Mouse (Mus musculus): ENCODE results near the gene Gm13119. TPM values are rescaled to one million over a fixed set of nuclear protein-coding genes. Genes with fewer than 3 reads are reported as not detected.
"Not testable (repeated sequence)": the region's sequence is repeated elsewhere in the genome, so short reads cannot be mapped to it uniquely, and the experiment has no call there.

The Gm13119 gene
- not detected in 2 replicates for total RNA-seq (2017)

DNA sequence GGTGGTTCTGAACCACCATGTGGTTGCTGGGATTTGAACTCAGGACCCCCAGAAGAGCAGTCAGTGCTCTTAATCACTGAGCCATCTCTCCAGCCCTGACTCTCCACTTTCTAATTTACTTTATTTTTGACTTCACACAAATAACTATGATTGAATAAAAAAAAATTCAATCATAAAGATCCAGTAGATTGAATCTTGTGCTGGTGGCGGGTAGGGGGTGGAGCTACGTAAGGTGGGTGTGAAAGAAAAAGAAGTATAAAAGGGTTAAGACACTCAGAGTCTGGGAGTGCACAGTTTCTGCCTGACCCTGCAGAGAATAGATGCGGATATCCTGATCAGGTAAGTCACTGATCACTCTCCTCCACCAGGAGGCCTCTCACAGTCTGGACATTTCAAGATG is at the start of gene Gm13119:
Gm13119 (plus strand) TSS at position 301 of the 400 bp plus-strand sequence.
- not testable (repeated sequence) for ATAC-seq (replicated peaks; ENCODE audit: low read depth, poor library complexity, severe bottlenecking)

DNA sequence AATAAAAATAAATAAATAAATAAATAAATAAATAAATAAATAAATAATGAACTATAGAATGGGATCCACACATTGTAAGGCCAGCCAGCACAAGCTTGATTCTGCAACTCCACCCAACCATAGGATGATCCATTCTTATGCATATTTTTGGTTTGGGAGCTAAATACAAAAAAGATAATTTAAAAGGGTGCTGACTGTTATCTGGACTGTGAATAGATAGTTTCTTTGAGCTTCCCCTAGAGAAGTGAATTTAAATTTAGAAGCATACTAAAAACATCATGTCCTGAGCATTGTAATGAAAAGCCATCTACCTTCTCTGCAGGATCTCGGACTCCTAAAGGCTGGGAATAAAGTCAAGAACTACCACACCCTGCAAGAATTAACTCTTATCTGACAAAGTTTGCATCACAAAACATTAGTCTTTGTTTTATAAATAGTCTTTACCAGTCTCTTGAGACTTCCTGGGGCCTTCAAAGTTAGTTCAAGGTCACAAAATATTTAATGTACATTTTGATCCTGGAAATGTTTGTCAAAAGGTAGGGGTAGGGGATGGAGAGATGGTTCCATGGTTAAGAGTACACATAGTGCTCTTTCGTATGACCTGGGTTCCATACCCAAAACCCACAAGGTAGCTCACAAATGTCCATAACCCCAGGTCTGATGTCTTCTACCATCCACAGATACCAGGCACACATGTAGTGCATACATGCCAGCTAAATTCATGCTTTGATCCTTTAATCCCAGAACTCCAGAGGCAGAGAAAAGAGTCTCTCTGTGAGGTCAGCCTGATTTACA is 44.9 kb upstream of the Gm13119 start:
- not testable (repeated sequence) for ATAC-seq (replicated peaks; ENCODE audit: low read depth, poor library complexity, severe bottlenecking)

DNA sequence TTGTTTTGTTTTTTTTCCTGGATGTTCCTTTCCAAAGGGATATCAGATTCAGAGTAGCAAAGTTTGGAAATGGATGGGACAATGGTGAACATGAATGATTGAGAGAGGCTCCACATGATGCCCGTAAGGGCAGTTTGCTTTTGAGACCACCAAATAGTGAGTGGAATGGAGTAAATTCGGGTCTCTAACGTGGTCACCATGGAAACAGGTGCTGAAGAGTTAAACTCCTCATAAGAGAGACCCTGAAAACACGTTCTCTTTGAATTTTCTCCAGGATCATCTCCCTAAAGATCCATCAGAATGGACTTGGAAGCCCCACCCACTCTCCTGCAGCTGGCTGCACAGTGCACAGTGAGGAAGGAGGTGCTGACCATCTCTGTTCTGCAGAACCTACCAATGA is 27.8 kb upstream of the Gm13119 start, which contains the start of gene Gm13128:
Gm13128 (plus strand) TSS at position 301 of the 400 bp plus-strand sequence.
- ATAC-seq (replicated peaks; ENCODE audit: low read depth, poor library complexity, severe bottlenecking): not testable (repeated sequence)

- ATAC-seq (replicated peaks; ENCODE audit: low read depth, poor library complexity, severe bottlenecking): not testable (repeated sequence)
These were observed 21.9 kb upstream of the Gm13119 start for GRCm38 (mm10) chr4:144335856-144336255.

DNA sequence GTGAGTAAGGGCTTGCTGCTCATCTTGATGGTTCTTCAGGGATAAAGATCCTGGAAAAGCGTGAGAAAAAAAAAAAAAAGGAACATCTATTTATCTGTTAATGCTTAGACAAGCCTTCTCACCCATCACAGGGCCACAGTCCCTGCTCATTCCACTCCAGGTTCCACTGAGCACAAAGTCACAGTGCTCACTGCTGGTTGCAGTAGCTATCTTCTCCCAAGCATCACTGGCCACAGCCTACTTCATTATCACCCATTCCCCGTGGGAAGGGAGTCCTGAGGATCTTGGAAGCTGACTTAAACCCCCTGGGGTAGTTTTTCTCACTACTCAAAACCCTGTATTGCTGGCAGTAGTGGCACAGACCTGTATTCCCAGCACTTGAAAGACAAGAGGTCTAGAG is 20.2 kb downstream of the Gm13119 start, which contains the start of gene Pramef20:
Pramef20 (minus strand) TSS at position 23 of the 400 bp plus-strand sequence.
- no peak for ATAC-seq (replicated peaks; ENCODE audit: low read depth, poor library complexity, severe bottlenecking)

DNA sequence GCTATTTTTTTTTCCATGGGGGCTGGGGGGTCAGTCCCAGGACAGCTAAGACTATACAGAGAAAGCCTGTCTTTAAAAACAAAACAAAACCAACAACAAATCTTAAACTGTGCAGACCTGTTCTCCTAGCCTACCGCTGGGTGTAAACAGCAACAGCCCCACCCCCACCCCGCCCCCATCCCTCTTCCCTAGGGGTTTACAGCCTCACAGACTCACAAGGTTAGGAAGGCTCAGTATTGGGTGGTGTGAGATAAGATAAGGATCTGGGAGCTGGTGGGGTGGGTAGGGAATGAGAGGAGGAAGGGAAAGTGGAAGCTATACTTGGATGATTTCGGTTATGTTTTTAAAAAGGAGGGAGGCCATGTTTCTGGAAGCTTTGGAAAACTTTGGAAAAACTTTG is 38.6 kb downstream of the Gm13119 start:
- no peak for ATAC-seq (replicated peaks; ENCODE audit: low read depth, poor library complexity, severe bottlenecking)

GRCm38 (mm10) chr4:144402712-144403111 is 45.0 kb downstream of the Gm13119 start:
- ATAC-seq (replicated peaks; ENCODE audit: low read depth, poor library complexity, severe bottlenecking): peak; percentile 73

DNA sequence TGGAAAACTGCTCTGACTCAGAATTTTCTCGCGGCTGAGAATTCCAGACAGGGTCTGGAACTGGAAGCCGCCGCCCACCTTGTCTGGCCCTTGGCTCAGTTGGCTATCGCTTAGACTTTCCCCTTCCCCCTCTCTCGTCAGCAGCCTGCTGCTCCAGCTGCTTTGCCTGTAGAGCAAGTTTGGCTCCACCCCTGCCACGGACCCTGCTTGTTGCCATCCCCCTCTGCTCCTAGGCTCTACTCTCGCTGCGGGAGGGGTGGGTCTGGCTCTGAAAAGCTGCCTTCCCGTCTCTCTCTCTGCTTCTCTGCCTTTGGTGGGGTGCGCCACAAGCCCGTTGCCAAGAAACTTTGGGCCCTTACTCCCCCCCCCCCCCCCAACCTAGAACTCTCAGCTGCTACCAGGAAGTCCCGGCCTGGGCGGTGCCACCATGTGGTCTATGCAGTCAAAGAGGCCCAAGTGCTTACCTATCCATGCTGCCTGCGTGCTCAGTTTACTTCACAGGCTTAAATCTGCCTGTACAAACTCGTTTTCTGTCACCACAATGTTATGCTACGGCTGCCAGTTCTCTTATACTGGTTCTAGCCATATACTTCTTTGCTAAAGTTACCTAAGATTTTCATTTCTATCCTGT is 46.8 kb downstream of the Gm13119 start:
- ATAC-seq (replicated peaks; ENCODE audit: low read depth, poor library complexity, severe bottlenecking): peak; percentile 76

DNA sequence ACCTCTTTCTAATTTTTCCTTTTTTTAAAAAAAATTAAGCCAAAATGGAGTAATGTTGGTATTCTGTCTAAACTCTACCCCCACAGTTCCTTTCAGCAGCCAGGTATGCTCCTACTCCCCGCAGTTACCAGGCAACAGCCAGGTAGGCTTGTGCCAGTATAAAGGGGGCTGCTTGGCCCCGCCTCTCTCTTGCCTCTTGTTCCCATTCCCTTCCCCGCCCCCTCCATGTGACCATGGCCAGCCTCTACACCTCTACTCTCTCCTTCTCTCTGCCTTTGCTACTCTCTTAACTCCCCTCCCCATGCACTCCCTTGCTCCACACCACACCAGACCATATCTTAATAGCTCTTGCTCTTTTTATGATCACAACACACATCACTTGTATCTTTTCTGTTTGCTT is 48.5 kb downstream of the Gm13119 start:
- ATAC-seq (replicated peaks; ENCODE audit: low read depth, poor library complexity, severe bottlenecking): no peak

DNA sequence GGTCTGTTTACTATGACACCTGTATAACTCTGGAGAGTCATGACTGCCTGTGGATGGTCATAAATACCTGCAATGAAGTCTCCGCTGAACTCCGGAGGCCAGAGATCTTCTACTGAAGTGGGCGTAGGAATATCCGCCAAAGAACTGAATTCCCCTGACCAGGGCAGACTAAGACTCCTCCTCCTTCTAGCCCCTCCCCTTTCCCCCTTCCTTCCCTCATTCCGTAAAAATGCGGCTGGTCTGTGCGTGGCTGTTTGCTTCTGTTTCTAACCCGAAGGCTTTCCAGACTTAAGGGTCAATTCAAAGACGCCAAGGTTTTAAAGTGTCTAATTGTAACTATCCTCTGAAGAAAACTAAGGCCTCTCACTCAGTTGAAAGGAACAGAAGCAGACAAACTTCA is 50.5 kb downstream of the Gm13119 start, which contains the start of gene Pramef12:
Pramef12 (minus strand) TSS at position 175 of the 400 bp plus-strand sequence.
- ATAC-seq (replicated peaks; ENCODE audit: low read depth, poor library complexity, severe bottlenecking): no peak

Other genes with a start within 250 kb of the Gm13119 start
- gene Oog3, start 195.3 kb upstream of the Gm13119 start, total RNA-seq (2017): not detected in 2 replicates
- not detected in 2 replicates for gene Oog2, start 167.2 kb upstream of the Gm13119 start, total RNA-seq (2017)
- gene C87977, start 144.6 kb upstream of the Gm13119 start, total RNA-seq (2017): not detected in 2 replicates
- not detected in 2 replicates for gene Pramel5, start 77.5 kb upstream of the Gm13119 start, total RNA-seq (2017)
- gene Gm13128, start 27.7 kb upstream of the Gm13119 start, total RNA-seq (2017): not detected in 2 replicates
- gene Pramef20, start 20.0 kb downstream of the Gm13119 start, total RNA-seq (2017): not detected in 2 replicates
- gene Pramef12, start 50.5 kb downstream of the Gm13119 start, total RNA-seq (2017): not detected in 2 replicates
- not detected in 2 replicates for gene 1700012P22Rik, start 80.8 kb downstream of the Gm13119 start, total RNA-seq (2017)
- not detected in 2 replicates for gene Gm9944, start 95.4 kb downstream of the Gm13119 start, total RNA-seq (2017)
- not detected in 2 replicates for gene Aadacl3, start 105.8 kb downstream of the Gm13119 start, total RNA-seq (2017)
- gene 9430007A20Rik, start 161.9 kb downstream of the Gm13119 start, total RNA-seq (2017): not detected in 2 replicates
- not detected in 2 replicates for gene Gm13124, start 207.2 kb downstream of the Gm13119 start, total RNA-seq (2017)